Mouse (Mus musculus): ENCODE measurements around the gene Rarres2.
"Not testable (repeated sequence)": the region's sequence is repeated elsewhere in the genome, so short reads cannot be mapped to it uniquely, and the experiment has no call there.

The Rarres2 gene

GRCm38 (mm10) chr6:48540721-48541120 lies 31.9 kb downstream of the Rarres2 start:
- DNase-seq (ENCODE audit: low spot score in 2 of 2) = no peak

GRCm38 (mm10) chr6:48539860-48540259 lies 32.7 kb downstream of the Rarres2 start:
- DNase-seq (ENCODE audit: low spot score in 2 of 2) = no peak

- peak; percentile 44 to 71 for DNase-seq (ENCODE audit: low spot score in 2 of 2)
Measured at GRCm38 (mm10) chr6:48538841-48539737, 33.5 kb downstream of the Rarres2 start.

GRCm38 (mm10) chr6:48537105-48537954 lies 35.3 kb downstream of the Rarres2 start, which contains the start of gene Atp6v0e2:
Gene Atp6v0e2, plus strand, starts transcription at chr6:48537615.
- peak; percentile 78 for DNase-seq (ENCODE audit: low spot score in 2 of 2)

- DNase-seq (ENCODE audit: low spot score in 2 of 2) = no peak
Measured at GRCm38 (mm10) chr6:48536091-48536490, 36.5 kb downstream of the Rarres2 start.

- no peak for DNase-seq (ENCODE audit: low spot score in 2 of 2)
Measured at GRCm38 (mm10) chr6:48534913-48535312, 37.7 kb downstream of the Rarres2 start.

- DNase-seq (ENCODE audit: low spot score in 2 of 2) = no peak
Measured at GRCm38 (mm10) chr6:48533475-48533874, 39.1 kb downstream of the Rarres2 start.

GRCm38 (mm10) chr6:48530862-48531261 lies 41.7 kb downstream of the Rarres2 start:
- DNase-seq (ENCODE audit: low spot score in 2 of 2) = no peak

GRCm38 (mm10) chr6:48529871-48530440 lies 42.6 kb downstream of the Rarres2 start:
- DNase-seq (ENCODE audit: low spot score in 2 of 2) = no peak

GRCm38 (mm10) chr6:48529261-48529660 lies 43.3 kb downstream of the Rarres2 start:
- DNase-seq (ENCODE audit: low spot score in 2 of 2) = no peak

GRCm38 (mm10) chr6:48527901-48528300 lies 44.7 kb downstream of the Rarres2 start:
- no peak for DNase-seq (ENCODE audit: low spot score in 2 of 2)

- DNase-seq (ENCODE audit: low spot score in 2 of 2) = not testable (repeated sequence)
Measured at GRCm38 (mm10) chr6:48524882-48525281, 47.7 kb downstream of the Rarres2 start.
